Mouse (Mus musculus) heart, embryonic 13.5 days (tissue): ENCODE measurements around the gene Crygn. TPM values are rescaled to one million over a fixed set of nuclear protein-coding genes. Genes with fewer than 3 reads are reported as not detected.

ENCODE experiments used
- ATAC-seq: fragments of 200-750 bp; cut with Nextera tagmentation; 2 replicates; pipeline ENCODE4 v1.8.0; 2017; ENCODE audit warnings: moderate TSS enrichment; ENCODE audit not compliant: insufficient number of reproducible peaks, low FRiP score, low TSS enrichment; ENCODE audit errors: extremely low read depth
- H3K27ac ChIP-seq: fragments of 300-500 bp; sonication (generic); replicated peaks from 2 replicates; pipeline ENCODE4 v1.5.1; 2015; ENCODE audit warnings: moderate library complexity, mild to moderate bottlenecking, inconsistent platforms
- H3K27me3 ChIP-seq: fragments of 300-500 bp; sonication (generic); replicated peaks from 2 replicates; pipeline ENCODE4 v1.6.1; 2015; ENCODE audit warnings: mild to moderate bottlenecking, inconsistent platforms
- H3K36me3 ChIP-seq: fragments of 300-500 bp; sonication (generic); 2 replicates; pipeline ENCODE4 v1.6.1; 2015; ENCODE audit warnings: mild to moderate bottlenecking, inconsistent platforms
- H3K4me1 ChIP-seq: fragments of 300-500 bp; sonication (generic); 2 replicates; pipeline ENCODE4 v1.6.1; 2015; ENCODE audit warnings: inconsistent platforms
- H3K4me2 ChIP-seq: fragments of 300-500 bp; sonication (generic); 2 replicates; pipeline ENCODE4 v1.6.1; 2015; ENCODE audit warnings: inconsistent platforms, mild to moderate bottlenecking, moderate library complexity
- H3K4me3 ChIP-seq: fragments of 300-500 bp; sonication (generic); 2 replicates; pipeline ENCODE4 v1.5.1; 2015; ENCODE audit warnings: moderate library complexity, mild to moderate bottlenecking, inconsistent platforms
- H3K9ac ChIP-seq: fragments of 300-500 bp; sonication (generic); 2 replicates; pipeline ENCODE4 v1.6.1; 2015; ENCODE audit warnings: inconsistent platforms, mild to moderate bottlenecking, moderate library complexity
- H3K9me3 ChIP-seq: fragments of 300-500 bp; sonication (generic); 2 replicates; pipeline ENCODE4 v1.6.1; 2016; ENCODE audit warnings: inconsistent platforms
- WGBS: fragments of 180-500 bp; shearing (Covaris S2); methylation state at CpG from one replicate; pipeline ENCODE4 v1.1.7; 2015; ENCODE audit warnings: mixed read lengths; 5-methylcytosine and 5-hydroxymethylcytosine counted together
- polyA plus RNA-seq: library from polyadenylated mRNA; unstranded; fragments of >200 nt; fragmentation: Nextera tagmentation; extraction: Ambion mirVana; gene quantifications from 2 replicates; pipeline ENCODE4 v1.2.1, GENCODE M21; 2015

Gene Crygn
- polyA plus RNA-seq, 1 experiment from 2014 or later, result 1.9 TPM

DNA sequence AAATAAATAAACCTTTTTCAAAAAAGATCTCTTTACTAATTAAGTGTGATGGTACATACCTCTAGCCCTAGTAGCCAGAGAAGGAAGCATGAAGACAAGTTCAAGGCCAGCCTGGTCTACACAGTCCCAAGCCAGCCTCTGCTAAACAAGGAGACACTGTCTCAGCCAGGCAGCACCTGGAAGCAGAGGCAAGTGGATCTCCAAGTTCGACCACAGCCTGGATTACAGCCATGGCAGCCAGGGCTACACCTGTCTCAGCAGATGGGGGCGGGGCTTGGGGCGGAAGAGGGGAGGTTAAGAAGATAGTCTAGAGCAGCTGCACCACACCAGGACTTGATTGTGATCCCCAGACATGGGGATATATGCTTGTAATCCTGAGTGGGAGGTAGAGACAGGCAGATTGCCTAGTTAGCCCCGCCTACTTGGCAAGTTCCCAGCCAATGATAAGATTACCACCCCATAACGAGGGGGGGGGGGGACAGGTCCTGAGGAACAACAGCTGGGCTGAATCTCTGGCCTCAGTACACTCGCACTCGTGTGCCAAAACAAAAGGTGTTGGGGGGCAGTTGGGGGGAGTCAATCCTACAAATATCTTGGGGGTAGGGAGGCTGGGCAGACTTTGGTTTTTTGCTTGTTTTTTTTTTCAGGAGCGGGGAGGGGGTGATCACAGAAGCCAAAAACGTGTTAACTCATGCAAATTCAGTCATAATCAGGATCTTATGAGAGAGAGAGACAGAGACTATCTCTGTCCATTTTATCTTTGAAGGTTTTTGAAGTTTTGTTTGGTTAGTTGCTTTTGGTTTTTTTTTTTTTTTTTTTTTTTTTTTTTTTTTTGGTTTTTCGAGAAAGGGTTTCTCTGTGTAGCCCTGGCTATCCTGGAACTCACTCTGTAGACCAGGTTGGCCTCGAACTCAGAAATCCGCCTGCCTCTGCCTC is 30.6 kb downstream of the Crygn start:
- Histone ChIP-seq H3K27me3 (peaks cover 38% of the 10 kb centered on the region), H3K9ac (no peak overlapping the region), H3K36me3 (no peaks in the 10 kb centered on the region), H3K4me1 (peaks cover 58% of the 10 kb centered on the region), H3K27ac (no peak overlapping the region), H3K4me2 (no peak overlapping the region), H3K4me3 (no peak overlapping the region), H3K9me3 (no peaks in the 10 kb centered on the region)
- WGBS, result 42% methylated on average over 12 of the region's 12 CpGs
- no peak for ATAC-seq

DNA sequence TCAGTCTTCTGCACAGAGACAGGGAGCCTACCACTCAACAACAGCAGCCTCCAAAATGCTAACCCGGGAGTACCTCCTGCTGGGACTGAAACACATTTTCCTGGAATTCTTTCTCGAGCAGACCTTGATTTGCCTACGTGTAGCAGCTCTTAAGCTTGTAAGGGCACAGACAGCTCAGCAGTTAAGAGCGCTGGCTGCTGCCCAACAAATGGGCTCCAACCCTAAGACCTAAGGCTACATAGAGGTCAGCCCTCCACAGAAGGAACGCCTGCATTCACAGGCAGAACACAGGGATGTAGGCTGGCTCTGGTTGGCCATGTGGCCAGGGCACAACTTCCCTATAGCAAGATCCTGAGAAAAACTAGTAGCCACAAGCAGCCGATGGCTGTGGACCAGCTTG is 31.9 kb downstream of the Crygn start:
- ATAC-seq, result no peak
- Histone ChIP-seq H3K27ac (peak overlapping the region; percentile 69; the same call in 1 of the 2 replicates), H3K27me3 (peaks cover 26% of the 10 kb centered on the region), H3K4me2 (no peak overlapping the region), H3K9ac (no peak overlapping the region), H3K4me3 (no peak overlapping the region), H3K4me1 (peaks cover 48% of the 10 kb centered on the region), H3K9me3 (no peaks in the 10 kb centered on the region), H3K36me3 (peaks cover 5% of the 10 kb centered on the region; the same call in 1 of the 2 replicates)
- WGBS, result 45% methylated on average over 6 of the region's 6 CpGs

DNA sequence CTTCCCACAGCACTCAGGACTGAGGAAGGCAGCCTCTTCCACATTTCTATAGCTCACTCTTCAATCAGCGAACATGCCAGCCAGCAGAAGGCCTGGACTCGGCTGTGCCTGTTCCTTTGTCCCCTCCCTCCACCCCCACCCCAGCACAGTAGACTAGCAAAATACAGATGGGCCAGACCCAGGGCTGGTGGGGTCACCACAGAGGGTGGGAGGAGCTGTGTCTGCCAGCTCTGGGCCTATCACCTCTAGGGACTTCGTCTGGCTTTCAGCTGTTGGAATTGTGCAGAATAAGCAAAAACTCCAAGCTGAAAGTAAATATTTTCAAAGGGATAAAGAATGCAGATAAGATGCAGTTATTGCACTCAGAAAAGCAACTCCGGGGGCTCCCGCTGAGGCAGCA is 33.0 kb downstream of the Crygn start:
- H3K27ac ChIP-seq, result peak overlapping the region; percentile 71
- no peaks in the 10 kb centered on the region for H3K9me3 ChIP-seq
- 37% methylated on average over 5 of the region's 5 CpGs for WGBS
- H3K4me1 ChIP-seq, result peaks cover 38% of the 10 kb centered on the region
- H3K27me3 ChIP-seq, result peaks cover 17% of the 10 kb centered on the region
- peaks cover 5% of the 10 kb centered on the region; the same call in 1 of the 2 replicates for H3K36me3 ChIP-seq
- no peak overlapping the region for H3K4me3 ChIP-seq
- peak; percentile 47; the same call in 1 of the 2 replicates for ATAC-seq
- no peak overlapping the region for H3K4me2 ChIP-seq
- H3K9ac ChIP-seq, result peak overlapping the region; percentile 28

DNA sequence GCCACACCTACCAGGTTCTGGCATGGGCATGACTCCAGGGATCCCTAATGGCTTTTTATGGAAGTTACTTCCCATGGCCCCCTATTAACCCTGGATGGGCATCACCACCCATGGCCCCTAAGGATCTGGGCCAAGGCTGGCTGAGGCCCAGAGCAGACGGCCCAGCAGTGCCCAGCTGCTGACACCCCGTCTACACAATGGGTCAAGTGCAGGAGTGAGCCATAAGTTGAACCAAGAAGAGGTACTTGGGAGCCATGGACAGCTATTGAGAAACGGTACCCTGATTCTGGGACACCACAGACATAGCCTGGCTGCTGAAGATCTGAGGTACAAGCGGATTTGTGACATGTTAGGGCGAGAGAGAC is 33.6 kb downstream of the Crygn start:
- Histone ChIP-seq H3K4me2 (no peak overlapping the region), H3K4me1 (peaks cover 32% of the 10 kb centered on the region), H3K9ac (peak overlapping the region; percentile 24; the same call in 1 of the 2 replicates), H3K27me3 (peaks cover 12% of the 10 kb centered on the region), H3K27ac (peak overlapping the region; percentile 71), H3K4me3 (no peak overlapping the region), H3K36me3 (peaks cover 5% of the 10 kb centered on the region; the same call in 1 of the 2 replicates), H3K9me3 (no peaks in the 10 kb centered on the region)
- WGBS, result 72% methylated on average over 5 of the region's 5 CpGs
- ATAC-seq, result no peak

DNA sequence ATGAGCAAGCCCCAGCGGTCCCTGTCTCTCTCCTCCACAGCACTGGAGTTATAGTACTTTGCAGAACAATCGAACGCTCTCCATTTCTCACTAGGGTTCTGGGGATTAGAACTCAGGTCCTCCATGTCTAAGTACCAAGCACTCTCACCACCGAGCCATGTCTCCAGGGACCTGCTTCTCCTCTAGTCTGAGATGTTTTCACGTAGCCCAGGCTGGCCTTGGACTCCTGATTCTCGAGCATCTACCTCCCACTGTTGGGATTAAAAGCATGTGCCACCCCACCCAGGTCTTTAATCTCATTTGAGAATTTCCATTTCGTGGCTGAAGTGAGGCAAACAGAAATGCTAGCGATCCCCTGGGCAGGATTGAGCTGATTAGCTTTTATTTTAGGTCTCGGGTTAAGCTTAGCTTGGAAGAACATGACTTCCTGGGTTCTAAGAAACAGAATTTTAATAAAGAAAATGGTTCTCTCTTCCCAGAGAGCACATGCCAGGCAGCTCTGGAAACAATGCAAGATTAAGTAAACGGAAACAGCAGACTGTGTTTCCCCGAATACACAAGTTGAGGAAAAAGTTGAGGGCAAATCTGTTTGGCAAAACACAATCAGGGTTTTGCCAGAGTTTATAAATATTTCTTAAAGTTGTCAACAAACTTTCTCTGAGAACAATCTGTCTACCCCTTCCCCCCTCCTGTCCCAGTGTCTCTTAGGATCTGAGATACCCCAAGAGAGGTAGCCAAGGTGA is 34.1 kb downstream of the Crygn start:
- WGBS, result 70% methylated on average over 11 of the region's 11 CpGs
- Histone ChIP-seq H3K4me1 (peaks cover 32% of the 10 kb centered on the region), H3K27me3 (peaks cover 9% of the 10 kb centered on the region; the same call in 1 of the 2 replicates), H3K4me2 (no peak overlapping the region), H3K27ac (peak overlapping the region; percentile 71; the same call in 1 of the 2 replicates), H3K4me3 (no peak overlapping the region), H3K9ac (0 out of 2 replicates have a peak overlapping the region, but pooled peaks have one; percentile 24), H3K9me3 (no peaks in the 10 kb centered on the region), H3K36me3 (peaks cover 5% of the 10 kb centered on the region; the same call in 1 of the 2 replicates)
- no peak for ATAC-seq

DNA sequence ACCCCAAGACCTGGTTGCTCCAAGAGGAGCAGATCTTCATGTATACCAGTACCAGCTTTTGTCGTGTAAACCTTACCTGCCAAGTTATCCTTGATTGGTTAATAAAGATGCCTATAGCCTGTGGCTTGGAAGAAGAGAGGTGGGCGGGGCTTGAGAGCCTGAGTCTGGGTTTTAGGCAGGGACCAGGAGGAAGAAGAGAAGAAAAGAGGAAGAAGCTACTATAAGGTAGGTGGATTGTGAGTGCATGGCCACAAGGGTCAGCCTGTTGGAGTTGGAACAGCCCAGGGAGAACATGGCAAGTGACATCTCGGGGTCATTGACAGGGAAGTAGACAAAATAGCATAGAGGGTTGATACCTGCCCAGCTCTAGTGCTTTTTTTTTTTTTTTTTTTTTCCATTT is 38.0 kb downstream of the Crygn start:
- Histone ChIP-seq H3K4me1 (peaks cover 12% of the 10 kb centered on the region), H3K27ac (no peak overlapping the region), H3K27me3 (no peaks in the 10 kb centered on the region), H3K4me2 (no peak overlapping the region), H3K9me3 (no peaks in the 10 kb centered on the region), H3K4me3 (no peak overlapping the region), H3K9ac (no peak overlapping the region), H3K36me3 (peaks cover 14% of the 10 kb centered on the region)
- no peak for ATAC-seq
- WGBS, result 79% methylated on average over 3 of the region's 3 CpGs

DNA sequence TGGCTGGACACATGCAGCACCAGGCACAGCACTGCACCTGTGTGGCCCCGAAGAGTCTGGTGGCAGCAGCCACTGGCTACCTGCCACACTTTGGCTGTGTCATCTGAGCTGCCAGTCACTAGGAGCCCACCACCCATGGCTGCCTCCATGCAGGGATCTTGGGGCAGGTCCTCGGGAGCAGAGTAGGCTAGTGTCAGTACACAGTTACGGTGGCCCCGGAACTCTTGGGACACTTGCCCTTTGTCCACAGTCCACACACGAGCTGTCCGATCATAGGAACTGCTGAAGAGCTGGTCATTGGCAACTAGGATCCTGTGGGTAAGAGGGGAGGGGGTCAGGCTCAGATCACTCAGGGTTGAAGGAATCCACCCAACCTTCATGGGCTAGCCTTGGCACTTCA is 39.7 kb downstream of the Crygn start:
- peaks cover 14% of the 10 kb centered on the region for H3K36me3 ChIP-seq
- WGBS, result 90% methylated on average over 6 of the region's 6 CpGs
- H3K4me2 ChIP-seq, result no peak overlapping the region

DNA sequence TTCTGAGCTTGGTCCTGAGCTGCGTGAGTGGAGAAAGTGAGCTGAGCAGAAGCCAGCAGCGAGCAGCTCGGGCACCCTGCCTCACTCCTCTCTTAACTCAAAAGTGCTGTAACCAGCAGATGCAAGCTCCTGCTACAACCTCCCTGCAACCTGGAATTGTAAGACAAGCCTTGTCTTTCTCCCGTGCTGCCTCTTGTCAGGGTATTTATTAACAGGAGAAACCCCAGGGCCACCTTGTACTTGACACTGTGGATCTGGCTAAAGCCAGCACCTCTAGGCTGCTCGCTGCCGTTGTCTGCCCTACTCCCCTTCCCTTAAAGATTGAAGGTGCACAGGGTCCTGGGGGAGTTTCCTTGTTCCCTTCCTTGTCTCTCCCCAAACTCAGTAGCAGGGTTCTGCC is 43.8 kb downstream of the Crygn start:
- 73% methylated on average over 6 of the region's 6 CpGs for WGBS
- ATAC-seq, result no peak
- H3K27me3 ChIP-seq, result no peaks in the 10 kb centered on the region
- H3K4me1 ChIP-seq, result peaks cover 7% of the 10 kb centered on the region
- no peak overlapping the region for H3K27ac ChIP-seq
- H3K4me2 ChIP-seq, result no peak overlapping the region
- no peaks in the 10 kb centered on the region for H3K9me3 ChIP-seq
- H3K9ac ChIP-seq, result no peak overlapping the region
- H3K4me3 ChIP-seq, result no peak overlapping the region
- H3K36me3 ChIP-seq, result peaks cover 47% of the 10 kb centered on the region

More for the DNA sequence above, 39.7 kb downstream of the Crygn start:
- no peaks in the 10 kb centered on the region for H3K9me3 ChIP-seq
- no peak overlapping the region for H3K4me3 ChIP-seq
- no peaks in the 10 kb centered on the region for H3K27me3 ChIP-seq
- no peak overlapping the region for H3K27ac ChIP-seq
- ATAC-seq, result no peak
- no peaks in the 10 kb centered on the region for H3K4me1 ChIP-seq
- no peak overlapping the region for H3K9ac ChIP-seq

DNA sequence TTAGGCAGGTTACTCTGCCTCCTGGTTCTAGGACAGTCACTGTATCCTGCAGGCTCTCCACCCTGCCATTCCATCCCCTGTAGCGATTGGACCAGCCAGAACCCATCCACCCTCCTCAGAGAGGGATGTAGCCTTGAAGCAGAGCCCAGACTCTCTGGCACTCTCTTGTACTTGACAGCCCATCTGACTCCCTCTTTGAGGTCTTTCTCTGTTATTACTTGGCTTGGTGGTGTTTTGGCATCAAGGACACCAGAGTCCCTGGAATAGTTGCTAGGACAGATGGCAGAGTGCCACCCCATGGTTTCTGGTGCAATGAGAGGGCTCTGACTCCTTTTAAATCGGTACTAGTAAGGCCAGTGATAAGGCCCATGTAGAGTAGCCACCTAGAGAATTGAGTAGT is 44.6 kb downstream of the Crygn start:
- ATAC-seq, result no peak
- 68% methylated on average over 2 of the region's 2 CpGs for WGBS
- peaks cover 7% of the 10 kb centered on the region for H3K4me1 ChIP-seq
- peaks cover 55% of the 10 kb centered on the region for H3K36me3 ChIP-seq
- H3K9me3 ChIP-seq, result no peaks in the 10 kb centered on the region
- no peak overlapping the region for H3K4me2 ChIP-seq
- H3K4me3 ChIP-seq, result no peak overlapping the region
- no peak overlapping the region for H3K27ac ChIP-seq
- H3K9ac ChIP-seq, result no peak overlapping the region
- no peaks in the 10 kb centered on the region for H3K27me3 ChIP-seq

DNA sequence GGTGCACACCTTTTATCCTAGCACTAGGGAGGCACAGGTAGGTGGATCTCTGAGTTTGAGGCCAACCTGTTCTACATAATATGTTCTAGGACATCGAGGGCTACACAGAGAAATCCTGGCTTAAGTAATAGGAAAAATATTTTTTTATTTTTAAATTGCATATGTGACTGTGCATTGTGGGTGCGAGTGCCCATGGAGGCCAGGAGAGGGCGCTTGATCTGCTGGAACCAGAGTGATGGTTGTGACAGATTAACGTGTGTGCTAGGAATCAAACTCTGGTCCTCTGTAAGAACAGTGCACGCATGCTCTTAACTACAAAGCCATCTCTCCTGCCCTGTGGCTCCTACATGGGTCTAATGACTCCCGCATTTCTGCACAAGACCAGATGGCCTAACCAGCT is 46.2 kb downstream of the Crygn start:
- no peak overlapping the region for H3K4me2 ChIP-seq
- no peaks in the 10 kb centered on the region for H3K27me3 ChIP-seq
- no peak overlapping the region for H3K27ac ChIP-seq
- no peak overlapping the region for H3K9ac ChIP-seq
- WGBS, result 92% methylated on average over 6 of the region's 6 CpGs
- H3K9me3 ChIP-seq, result no peaks in the 10 kb centered on the region
- H3K4me3 ChIP-seq, result no peak overlapping the region
- H3K36me3 ChIP-seq, result peaks cover 62% of the 10 kb centered on the region
- no peak for ATAC-seq
- H3K4me1 ChIP-seq, result peaks cover 7% of the 10 kb centered on the region

DNA sequence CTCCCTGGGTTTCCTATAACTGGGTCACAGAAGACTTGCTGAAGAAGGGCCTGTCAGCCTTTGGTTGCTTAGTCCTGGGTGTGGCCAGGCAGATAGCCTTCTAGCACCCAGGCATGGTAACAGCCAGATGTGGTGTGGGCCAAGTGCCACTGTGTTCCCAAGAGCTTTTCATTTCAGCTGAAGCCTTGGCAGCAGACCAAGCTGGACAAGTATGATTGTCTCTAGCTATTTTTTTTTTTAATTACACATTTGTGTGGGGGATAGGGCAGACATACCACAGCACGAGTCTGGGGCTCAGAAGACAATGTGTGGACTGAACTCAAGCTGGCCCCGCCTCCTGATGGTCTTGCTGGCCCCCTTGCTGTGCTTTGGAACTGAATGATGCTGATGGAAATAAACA is 47.8 kb downstream of the Crygn start:
- 68% methylated on average over 2 of the region's 2 CpGs for WGBS
- no peak overlapping the region for H3K4me3 ChIP-seq

More for the DNA sequence above, 47.8 kb downstream of the Crygn start:
- H3K27me3 ChIP-seq, result no peaks in the 10 kb centered on the region
- H3K36me3 ChIP-seq, result peaks cover 79% of the 10 kb centered on the region
- H3K4me1 ChIP-seq, result peaks cover 7% of the 10 kb centered on the region
- no peaks in the 10 kb centered on the region for H3K9me3 ChIP-seq
- no peak overlapping the region for H3K4me2 ChIP-seq
- no peak overlapping the region; the same call in 1 of the 2 replicates for H3K9ac ChIP-seq
- no peak for ATAC-seq
- no peak overlapping the region for H3K27ac ChIP-seq
